Mouse (Mus musculus): ENCODE results near the gene Pomc. TPM values are rescaled to one million over a fixed set of nuclear protein-coding genes. Genes with fewer than 3 reads are reported as not detected.

Pomc gene
- total RNA-seq, 2 experiments from 2014 or later, result 0.72 TPM; not detected in 1

Other genes starting within 250 kb of the Pomc start
- 100 to 1,000 TPM; 105 to 121 TPM for gene Dnmt3a, start 148.9 kb upstream of the Pomc start, total RNA-seq (2021)
- 10 to 100 TPM in 1 of 2 experiments, 1 to 10 TPM in 1; 9.8 to 15.8 TPM for gene Efr3b, start 84.0 kb downstream of the Pomc start, total RNA-seq (2021)
- 1 to 10 TPM; 6.8 to 7.3 TPM for gene Dnajc27, start 127.6 kb downstream of the Pomc start, total RNA-seq (2021)
- 10 to 100 TPM in 1 of 2 experiments, 1 to 10 TPM in 1; 7.1 to 20.2 TPM for gene Adcy3, start 178.2 kb downstream of the Pomc start, total RNA-seq (2021)

Data from heart, postnatal 10 days (tissue).